In genomic region chr6:82522567-82522966, GRCm38 (mm10) we compare ENCODE assay signal across 16 mouse cellular contexts.
"Had no signal": no experiment of that assay in that cellular context is flagged by ENCODE, and none has a peak within 500 bp of the region (broad histone marks: within the 10 kb centered on the region; RNA-seq: fewer than 3 reads in every experiment).

No protein-coding gene starts in this region.

- H3K4me2 ChIP-seq: limb, embryonic 12.5 days; limb, embryonic 15.5 days; liver, embryonic 11.5 days; liver, embryonic 15.5 days; lung, embryonic 14.5 days; midbrain, embryonic 12.5 days had no signal

- H3K4me3 ChIP-seq: layer of hippocampus, adult 2 months; limb, embryonic 12.5 days; limb, embryonic 15.5 days; liver, embryonic 15.5 days; midbrain, embryonic 12.5 days had no signal

- DNase-seq: kidney, adult 18-20 months; kidney, adult 9 months; kidney, postnatal 25 days; layer of hippocampus, adult 9-11 months; lung, embryonic 14.5 days; lung, postnatal 14 days; thymus, adult 18-20 months; thymus, postnatal 36 days had no signal

- H3K27me3 ChIP-seq: limb, embryonic 12.5 days; limb, embryonic 15.5 days; liver, embryonic 15.5 days; midbrain, embryonic 12.5 days had no signal

- H3K9ac ChIP-seq: limb, embryonic 12.5 days; limb, embryonic 15.5 days; liver, embryonic 15.5 days; lung, embryonic 14.5 days; midbrain, embryonic 12.5 days had no signal

- H3K4me1 ChIP-seq: limb, embryonic 15.5 days; liver, embryonic 15.5 days had no signal

- ATAC-seq: midbrain, embryonic 16.5 days had no signal

- H3K27ac ChIP-seq: layer of hippocampus, adult 2 months; limb, embryonic 12.5 days; limb, embryonic 15.5 days; liver, embryonic 15.5 days; macrophage; midbrain, embryonic 12.5 days had no signal

- H3K36me3 ChIP-seq: limb, embryonic 12.5 days; limb, embryonic 15.5 days; liver, embryonic 15.5 days; midbrain, embryonic 12.5 days had no signal

- H3K9me3 ChIP-seq: limb, embryonic 12.5 days; limb, embryonic 15.5 days; liver, embryonic 15.5 days; midbrain, embryonic 12.5 days had no signal
